Mouse (Mus musculus): ENCODE measurements around the gene Pamr1.

DNA sequence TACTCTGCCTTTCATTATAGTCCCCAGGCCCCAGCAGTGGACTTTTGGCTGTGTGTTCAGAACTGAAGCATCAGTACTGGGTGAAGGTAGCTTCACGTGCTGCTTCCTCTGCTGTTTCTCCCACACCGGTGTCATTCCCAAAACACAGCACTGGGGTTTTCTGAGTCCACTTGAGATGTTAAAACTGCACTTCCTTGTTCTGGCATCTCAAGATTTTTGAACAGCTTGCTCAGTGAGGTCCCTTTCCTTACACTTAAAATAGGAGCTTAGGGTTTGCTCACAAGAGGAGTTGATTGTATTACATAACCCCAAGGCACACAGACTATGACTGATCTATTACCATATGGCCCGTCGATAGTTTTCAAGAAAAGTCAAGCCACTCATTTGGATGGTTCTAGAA lies 82.5 kb downstream of the Pamr1 start:
- TF ChIP-seq JUND (IDR thresholded peaks at IDR 0.05; ENCODE audit: low read depth, low read length) (no peak), POLR2A (IDR thresholded peaks at IDR 0.05; ENCODE audit: control insufficient read depth in 1 of 2, insufficient read depth in 1 of 2, low read depth in 1 of 2, low read length in 2 of 2, poor library complexity in 1 of 2) (no peak), USF2 (IDR thresholded peaks at IDR 0.05; ENCODE audit: borderline replicate concordance in 1 of 2, insufficient read depth in 1 of 2, low read depth in 1 of 2, low read length in 2 of 2) (no peak)

All from MEL (cell line).